9 mouse cellular contexts compared by ENCODE assay signal in the genomic region with DNA sequence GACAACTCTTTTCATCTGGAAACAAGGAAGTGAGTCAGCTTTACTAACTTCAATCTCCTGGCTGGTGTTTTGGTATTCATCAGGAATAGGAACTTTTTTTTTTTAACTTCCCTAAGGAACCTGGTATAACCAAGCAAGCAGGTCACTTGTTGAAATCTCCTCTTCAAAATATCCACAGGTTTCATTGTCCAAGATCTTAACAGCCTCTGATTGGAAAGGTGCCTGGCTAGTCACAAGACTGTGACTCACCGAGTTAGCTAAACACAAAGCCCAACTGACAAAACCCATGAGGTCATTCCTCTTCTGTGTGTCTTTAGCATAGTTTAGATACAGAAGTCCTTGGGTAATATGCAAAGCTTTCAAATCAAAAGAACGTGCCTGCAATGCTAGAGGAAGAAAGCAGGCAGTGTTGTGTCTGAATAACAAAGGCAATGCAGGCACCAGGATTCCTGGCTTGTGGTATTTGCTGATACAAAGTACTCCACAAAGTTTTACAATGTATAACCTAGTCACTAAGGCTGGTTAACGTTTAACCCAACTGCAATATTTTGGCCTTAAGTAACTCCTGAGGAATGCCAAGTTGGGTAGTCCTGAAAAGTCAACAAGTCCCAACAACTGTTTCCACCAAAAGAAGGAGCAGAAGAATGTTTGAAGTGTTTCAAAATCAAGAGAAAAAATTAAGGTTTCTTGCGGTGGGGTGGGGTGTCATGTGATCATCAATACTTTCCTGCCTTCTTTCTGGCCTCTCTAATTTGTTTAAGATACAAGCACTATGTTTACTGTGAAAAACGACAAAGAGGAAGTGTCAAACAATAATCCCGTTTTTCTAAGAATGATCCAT. TPM values are rescaled to one million over a fixed set of nuclear protein-coding genes. Genes with fewer than 3 reads are reported as not detected.
DNase-seq lines count a peak whose midpoint lies in the region; ATAC-seq and TF ChIP-seq lines count a peak whose summit lies in the region.
"Had no signal": no experiment of that assay in that cellular context is flagged by ENCODE, and none has a peak within 500 bp of the region (broad histone marks: within the 10 kb centered on the region; RNA-seq: fewer than 3 reads in every experiment).

No protein-coding gene starts in this region.

- ATAC-seq in forebrain, embryonic 14.5 days: peak; percentile 80
- peak; percentile 55 to 68 for ATAC-seq in hematopoietic stem cell, adult 5-6 weeks (replicated peaks in 1 of 2; ENCODE audit: insufficient read depth in 1 of 2, low FRiP score in 2 of 2, low TSS enrichment in 1 of 2, low read depth in 1 of 2, poor library complexity in 2 of 2, severe bottlenecking in 2 of 2)

- H3K4me3 ChIP-seq in forebrain, embryonic 14.5 days (ENCODE audit: low read depth, low read length): no peak overlapping the region
- H3K4me3 ChIP-seq in lung, adult 2 months (replicated peaks; ENCODE audit: extremely low read depth, low read depth, low read length): no peak overlapping the region
- H3K4me3 ChIP-seq: limb, embryonic 15.5 days had no signal

- H3K4me2 ChIP-seq in forebrain, embryonic 14.5 days (ENCODE audit: low read length): no peak overlapping the region
- H3K4me2 ChIP-seq: limb, embryonic 15.5 days had no signal

- H3K9me3 ChIP-seq in forebrain, embryonic 14.5 days (replicated peaks; ENCODE audit: control insufficient read depth, low read length): no peaks in the 10 kb centered on the region
- H3K9me3 ChIP-seq: limb, embryonic 15.5 days had no signal

- H3K9ac ChIP-seq in forebrain, embryonic 14.5 days (ENCODE audit: low read length): no peak overlapping the region
- H3K9ac ChIP-seq: limb, embryonic 15.5 days had no signal

- H3K36me3 ChIP-seq in forebrain, embryonic 14.5 days (ENCODE audit: control insufficient read depth, insufficient read depth, low read length): no peaks in the 10 kb centered on the region
- H3K36me3 ChIP-seq: limb, embryonic 15.5 days had no signal

- 2% methylated on average over 6 of the region's 6 CpGs for WGBS in forebrain, embryonic 14.5 days
- 7% methylated on average over 6 of the region's 6 CpGs for WGBS in lung, adult 2 months

- TF ChIP-seq CTCF in lung, adult 2 months (IDR thresholded peaks at IDR 0.05; ENCODE audit: insufficient read depth, low read length): no peak

- H3K27ac ChIP-seq in forebrain, embryonic 14.5 days (ENCODE audit: low read depth, low read length): no peak overlapping the region

- H3K4me1 ChIP-seq in forebrain, embryonic 14.5 days (ENCODE audit: control insufficient read depth, insufficient read depth, low read length): peaks cover 6% of the 10 kb centered on the region
- H3K4me1 ChIP-seq in lung, adult 2 months (ENCODE audit: control insufficient read depth, insufficient read depth, low read length): peaks cover 16% of the 10 kb centered on the region

- DNase-seq in adrenal gland, adult (ENCODE audit: inconsistent age in 2 of 2, low spot score in 1 of 2): peak; percentile 64 to 85
- no peak for DNase-seq in adrenal gland, postnatal 4 days (ENCODE audit: low spot score in 2 of 2)
- DNase-seq in R1 (ENCODE audit: low read depth, low spot score): peak; percentile 96
- peak; percentile 73 for DNase-seq in forebrain, embryonic 14.5 days (ENCODE audit: low spot score)
- peak; percentile 78 for DNase-seq in lung, adult 2 months
- no peak for DNase-seq in retina, embryonic 14.5 days (ENCODE audit: low spot score)
- no peak for DNase-seq in layer of hippocampus, adult 18-20 months (ENCODE audit: low spot score in 2 of 2)

- no peak for TF ChIP-seq POLR2A in lung, adult 2 months (IDR thresholded peaks at IDR 0.05; ENCODE audit: borderline replicate concordance, extremely low read depth, low read depth, low read length)

- H3K27me3 ChIP-seq in forebrain, embryonic 14.5 days (replicated peaks; ENCODE audit: control insufficient read depth, insufficient read depth, low read length): no peaks in the 10 kb centered on the region
- H3K27me3 ChIP-seq: limb, embryonic 15.5 days had no signal

RNA-seq across cellular contexts. Expression of gene Klf6, which starts 57.5 kb away (rescaled TPM):
- 10 to 100 TPM; 36.4 to 37.2 TPM for total RNA-seq in adrenal gland, postnatal 4 days (2021)
- polyA plus RNA-seq in forebrain, embryonic 14.5 days (2014; fragmentation: Nextera tagmentation; extraction: Ambion mirVana): 56.9 and 80.8 TPM in 2 replicates
- 269 and 295 TPM in 2 replicates for total RNA-seq in hematopoietic stem cell, adult 5-6 weeks (2017)
- 39.5 and 44.8 TPM in 2 replicates for polyA plus RNA-seq in lung, adult 2 months (2012; rRNA removed)
- total RNA-seq in layer of hippocampus, adult 18-20 months (2021): 10 to 100 TPM; 27.9 to 31.9 TPM

Comparison
In these comparisons a context has a peak if more than half of its experiments do, and no peak if none do; other contexts are left out.
1. DNase-seq: peak in adrenal gland, adult (2 of 2), R1 (single experiment), forebrain, embryonic 14.5 days (single experiment) and lung, adult 2 months (single experiment); none in adrenal gland, postnatal 4 days (0 of 2), retina, embryonic 14.5 days (single experiment) and layer of hippocampus, adult 18-20 months (0 of 2).